Mouse (Mus musculus): Measurements from ENCODE around the gene Stub1. TPM values are rescaled to one million over a fixed set of nuclear protein-coding genes. Genes with fewer than 3 reads are reported as not detected.

Gene Stub1
- total and polyA plus RNA-seq, 2 experiments from 2014 or later: 115 to 212 TPM

DNA sequence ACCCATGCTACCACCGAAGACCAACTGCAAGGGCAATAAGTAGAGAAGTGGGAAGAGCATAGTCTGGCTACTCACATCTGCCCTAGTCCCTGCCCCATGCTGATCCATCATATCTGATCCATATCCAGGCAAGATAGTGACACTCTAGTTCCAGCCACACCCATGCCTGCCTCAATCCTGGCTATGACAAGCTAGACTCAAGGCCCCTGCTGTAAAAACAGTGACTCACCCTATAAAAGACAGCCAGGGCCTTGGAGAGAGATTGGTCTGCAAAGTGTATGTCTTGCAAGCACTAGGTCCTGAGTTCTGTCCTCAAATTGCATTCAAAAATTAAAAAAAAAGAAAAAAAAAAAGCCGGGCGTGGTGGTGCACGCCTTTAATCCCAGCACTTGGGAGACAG, 26.7 kb downstream of the Stub1 start:
- H3K27me3 ChIP-seq (ENCODE audit: control insufficient read depth, insufficient read depth, low read length): peaks cover 40% of the 10 kb centered on the region
- ATAC-seq (ENCODE audit: insufficient read depth, low read depth): no peak

DNA sequence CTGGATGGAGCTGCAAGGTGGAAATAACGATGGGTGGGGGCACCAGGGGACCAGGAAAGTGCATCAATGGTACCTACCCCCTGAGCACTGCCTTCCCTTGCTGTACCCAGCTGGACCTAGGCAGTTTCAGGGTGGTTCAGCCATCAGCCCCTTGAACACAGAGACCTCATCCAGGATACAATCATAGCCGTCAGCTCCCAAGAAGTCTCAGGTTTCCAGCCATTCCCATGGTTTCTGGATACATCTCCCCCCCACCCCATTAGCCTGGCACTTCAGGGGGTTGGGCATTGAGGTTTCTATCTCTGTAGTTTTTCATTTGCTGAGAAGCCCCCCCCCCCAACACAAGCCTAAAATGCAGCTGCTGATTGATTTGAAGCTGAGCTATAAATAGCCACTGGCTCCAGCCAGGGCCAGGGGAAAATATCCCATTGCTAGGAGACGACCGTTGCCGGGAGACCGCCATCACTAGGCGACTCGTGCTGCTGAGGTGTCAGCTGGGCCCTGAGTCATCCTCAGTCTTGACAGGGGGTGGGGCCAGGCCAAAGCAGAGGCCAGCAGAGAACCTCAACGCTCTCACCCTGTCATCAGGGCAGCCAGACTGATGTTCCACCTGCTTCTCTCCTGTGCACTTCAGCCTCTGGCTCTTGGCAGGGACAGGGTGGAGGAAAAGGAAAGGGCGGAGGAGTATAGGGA, 30.2 kb downstream of the Stub1 start:
- peak; percentile 89 for ATAC-seq (ENCODE audit: insufficient read depth, low read depth)
- no peaks in the 10 kb centered on the region for H3K9me3 ChIP-seq (replicated peaks; ENCODE audit: control insufficient read depth, low read length)
- no peak overlapping the region for H3K27ac ChIP-seq (ENCODE audit: low read depth)

More for the DNA sequence above, 26.7 kb downstream of the Stub1 start:
- Histone ChIP-seq H3K27ac (ENCODE audit: low read depth) (no peak overlapping the region), H3K4me3 (ENCODE audit: low read depth, low read length) (no peak overlapping the region), H3K36me3 (replicated peaks; ENCODE audit: control insufficient read depth, insufficient read depth, low read length) (no peaks in the 10 kb centered on the region), H3K4me2 (ENCODE audit: low read depth, low read length) (no peak overlapping the region), H3K4me1 (ENCODE audit: control insufficient read depth, insufficient read depth) (peaks cover 6% of the 10 kb centered on the region; the same call in 1 of the 2 replicates), H3K9me3 (replicated peaks; ENCODE audit: control insufficient read depth, low read length) (no peaks in the 10 kb centered on the region), H3K9ac (replicated peaks; ENCODE audit: low read depth, low read length) (no peak overlapping the region)
- DNase-seq (ENCODE audit: low spot score): no peak
- TF ChIP-seq CTCF (IDR thresholded peaks at IDR 0.05; ENCODE audit: low read depth) (no peak), EP300 (IDR thresholded peaks at IDR 0.05; ENCODE audit: low read depth) (no peak)
- WGBS: 89% methylated on average over 4 of the region's 4 CpGs

DNA sequence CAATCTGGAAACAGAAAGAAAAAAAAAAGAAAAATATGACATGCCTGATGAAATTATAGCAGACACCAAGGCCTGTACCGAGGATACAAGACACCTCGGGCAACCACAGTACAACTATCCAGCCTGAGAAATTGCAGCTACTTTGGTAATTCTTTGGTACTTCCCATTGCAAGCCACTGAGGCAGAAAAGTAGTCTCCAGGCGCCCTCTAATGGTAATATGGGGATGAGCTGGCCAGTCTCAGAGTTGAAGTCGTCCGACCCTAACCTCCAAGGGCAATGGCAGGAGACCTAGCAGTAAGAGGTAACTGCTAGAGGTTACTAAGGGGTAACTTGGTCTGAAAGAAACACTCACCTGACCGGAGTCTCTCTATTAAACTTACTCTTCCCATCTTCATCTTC, 32.2 kb downstream of the Stub1 start:
- peak; percentile 34 for ATAC-seq (ENCODE audit: insufficient read depth, low read depth)
- no peak overlapping the region for H3K4me2 ChIP-seq (ENCODE audit: low read depth, low read length)
- no peak overlapping the region for H3K4me3 ChIP-seq (ENCODE audit: low read depth, low read length)
- no peak overlapping the region for H3K27ac ChIP-seq (ENCODE audit: low read depth)
- WGBS: 4% methylated on average over 6 of the region's 6 CpGs
- no peaks in the 10 kb centered on the region for H3K9me3 ChIP-seq (replicated peaks; ENCODE audit: control insufficient read depth, low read length)
- H3K4me1 ChIP-seq (ENCODE audit: control insufficient read depth, insufficient read depth): 0 out of 2 replicates have a peak, but pooled peaks cover 9% of the 10 kb centered on the region
- H3K27me3 ChIP-seq (ENCODE audit: control insufficient read depth, insufficient read depth, low read length): no peaks in the 10 kb centered on the region
- no peak overlapping the region for H3K9ac ChIP-seq (replicated peaks; ENCODE audit: low read depth, low read length)
- DNase-seq (ENCODE audit: low spot score): peak; percentile 79
- H3K36me3 ChIP-seq (replicated peaks; ENCODE audit: control insufficient read depth, insufficient read depth, low read length): no peaks in the 10 kb centered on the region
- TF ChIP-seq CTCF (IDR thresholded peaks at IDR 0.05; ENCODE audit: low read depth): peak; percentile 81
- TF ChIP-seq EP300 (IDR thresholded peaks at IDR 0.05; ENCODE audit: low read depth): no peak

More for the DNA sequence above, 30.2 kb downstream of the Stub1 start:
- TF ChIP-seq CTCF (IDR thresholded peaks at IDR 0.05; ENCODE audit: low read depth) (no peak), EP300 (IDR thresholded peaks at IDR 0.05; ENCODE audit: low read depth) (no peak)
- no peak overlapping the region for H3K4me2 ChIP-seq (ENCODE audit: low read depth, low read length)
- H3K4me1 ChIP-seq (ENCODE audit: control insufficient read depth, insufficient read depth): no peaks in the 10 kb centered on the region
- peaks cover 7% of the 10 kb centered on the region for H3K27me3 ChIP-seq (ENCODE audit: control insufficient read depth, insufficient read depth, low read length)
- peak; percentile 63 for DNase-seq (ENCODE audit: low spot score)
- 8% methylated on average over 10 of the region's 10 CpGs for WGBS
- no peak overlapping the region for H3K4me3 ChIP-seq (ENCODE audit: low read depth, low read length)
- no peak overlapping the region for H3K9ac ChIP-seq (replicated peaks; ENCODE audit: low read depth, low read length)
- H3K36me3 ChIP-seq (replicated peaks; ENCODE audit: control insufficient read depth, insufficient read depth, low read length): no peaks in the 10 kb centered on the region

DNA sequence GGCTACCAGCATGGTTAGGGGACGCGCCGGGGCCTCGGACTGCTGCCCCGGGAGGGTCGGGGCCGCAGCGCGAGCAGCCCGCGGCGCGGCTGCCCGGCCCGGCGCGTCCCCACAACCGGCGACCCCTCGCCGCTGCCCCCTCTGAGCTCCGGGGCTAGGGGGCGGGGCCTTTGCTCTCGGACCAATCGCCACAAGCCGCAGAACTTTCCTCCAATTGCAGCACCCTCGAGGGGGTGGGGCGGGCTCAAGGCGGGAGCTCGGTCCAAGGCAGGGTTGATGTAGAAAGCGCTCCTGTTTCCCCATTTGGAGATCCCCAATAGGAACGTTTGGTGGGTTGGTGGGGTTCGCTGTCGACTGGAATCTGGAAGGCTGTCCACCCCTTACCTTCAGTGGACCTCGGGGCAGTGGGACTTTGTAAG, 36.2 kb downstream of the Stub1 start, which contains the start of gene Metrn:
Metrn (minus strand) TSS at position 186 of the 419 bp plus-strand sequence.
- no peaks in the 10 kb centered on the region for H3K9me3 ChIP-seq (replicated peaks; ENCODE audit: control insufficient read depth, low read length)
- H3K9ac ChIP-seq (replicated peaks; ENCODE audit: low read depth, low read length): peak within 1 kb of the TSS; percentile 61
- H3K27ac ChIP-seq (ENCODE audit: low read depth): no peak within 1 kb of the TSS
- H3K4me1 ChIP-seq (ENCODE audit: control insufficient read depth, insufficient read depth): peaks cover 22% of the 10 kb centered on the region; the same call in 1 of the 2 replicates
- H3K4me2 ChIP-seq (ENCODE audit: low read depth, low read length): peak within 1 kb of the TSS; percentile 91
- no peaks in the 10 kb centered on the region for H3K36me3 ChIP-seq (replicated peaks; ENCODE audit: control insufficient read depth, insufficient read depth, low read length)
- DNase-seq (ENCODE audit: low spot score) (peak; percentile 76), ATAC-seq (ENCODE audit: insufficient read depth, low read depth) (peak; percentile 75)
- no peaks in the 10 kb centered on the region for H3K27me3 ChIP-seq (ENCODE audit: control insufficient read depth, insufficient read depth, low read length)
- TF ChIP-seq CTCF (IDR thresholded peaks at IDR 0.05; ENCODE audit: low read depth) (no peak), EP300 (IDR thresholded peaks at IDR 0.05; ENCODE audit: low read depth) (no peak)
- under 1% methylated on average over 35 of the region's 35 CpGs for WGBS
- H3K4me3 ChIP-seq (ENCODE audit: low read depth, low read length): peak within 1 kb of the TSS; percentile 94

DNA sequence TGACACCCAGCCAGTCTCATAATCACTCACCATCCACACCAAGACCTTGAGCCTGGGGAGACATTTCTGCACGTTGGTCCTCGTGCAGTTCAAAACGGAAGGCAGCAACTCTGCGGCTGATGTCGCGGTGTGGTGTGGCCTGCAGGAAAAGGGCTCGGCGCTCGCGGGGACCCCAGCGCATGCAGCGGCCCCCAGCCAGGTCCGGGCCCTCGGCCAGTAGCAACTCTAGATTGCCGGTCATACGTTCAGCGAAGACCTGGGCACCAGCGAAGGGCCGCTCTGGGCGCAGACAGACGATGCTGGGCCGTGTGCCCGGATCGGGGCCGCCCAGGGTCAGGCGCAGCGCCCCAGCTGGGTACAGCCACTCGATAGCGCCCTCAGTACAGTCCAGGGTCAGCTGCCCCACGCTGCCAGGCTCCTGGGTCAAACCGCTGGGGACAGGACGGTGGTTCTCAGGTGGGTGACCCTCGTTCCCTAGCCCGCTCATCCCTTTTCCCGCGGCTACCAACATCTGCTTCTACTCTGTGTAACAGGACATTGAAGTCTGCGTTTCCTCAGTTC, 36.9 kb downstream of the Stub1 start:
- TF ChIP-seq CTCF (IDR thresholded peaks at IDR 0.05; ENCODE audit: low read depth): no peak
- no peak for TF ChIP-seq EP300 (IDR thresholded peaks at IDR 0.05; ENCODE audit: low read depth)
- Histone ChIP-seq H3K36me3 (replicated peaks; ENCODE audit: control insufficient read depth, insufficient read depth, low read length) (no peaks in the 10 kb centered on the region), H3K27me3 (ENCODE audit: control insufficient read depth, insufficient read depth, low read length) (no peaks in the 10 kb centered on the region), H3K27ac (ENCODE audit: low read depth) (no peak overlapping the region), H3K4me3 (ENCODE audit: low read depth, low read length) (peak overlapping the region; percentile 94), H3K4me1 (ENCODE audit: control insufficient read depth, insufficient read depth) (peaks cover 22% of the 10 kb centered on the region; the same call in 1 of the 2 replicates), H3K9me3 (replicated peaks; ENCODE audit: control insufficient read depth, low read length) (no peaks in the 10 kb centered on the region), H3K9ac (replicated peaks; ENCODE audit: low read depth, low read length) (peak overlapping the region; percentile 61), H3K4me2 (ENCODE audit: low read depth, low read length) (peak overlapping the region; percentile 91)
- WGBS: 4% methylated on average over 37 of the region's 37 CpGs
- no peak for DNase-seq (ENCODE audit: low spot score)
- no peak for ATAC-seq (ENCODE audit: insufficient read depth, low read depth)
